Mouse (Mus musculus) neutrophil, adult 5-6 weeks (primary cell): ENCODE measurements around the gene Slfn14. TPM values are rescaled to one million over a fixed set of nuclear protein-coding genes. Genes with fewer than 3 reads are reported as not detected.

Experiments used
- ATAC-seq: fragments of 151-379, 151-347 bp; 2 replicates; pipeline ENCODE4 v1.8.0; 2017; ENCODE audit warnings: mild to moderate bottlenecking, moderate TSS enrichment; ENCODE audit not compliant: insufficient number of reproducible peaks, poor library complexity, low FRiP score, severe bottlenecking; ENCODE audit errors: extremely low read depth
- total RNA-seq: library from RNA; stranded (forward); fragments of 200-1000 nt; gene quantifications from 2 replicates; pipeline ENCODE4 v1.2.3, GENCODE M21; 2017

Slfn14 gene
- total RNA-seq, 1 experiment from 2014 or later, result 0.93 TPM

GRCm38 (mm10) chr11:83225371-83225960 is 61.1 kb downstream of the Slfn14 start:
- no peak for ATAC-seq

Other genes with a start within 250 kb of the Slfn14 start
- 1,322 and 1,334 TPM in 2 replicates for gene Slfn2, start 221.6 kb downstream of the Slfn14 start, total RNA-seq
- 691 and 728 TPM in 2 replicates for gene Slfn1, start 169.9 kb downstream of the Slfn14 start, total RNA-seq
- gene Slfn4, start 111.5 kb downstream of the Slfn14 start, total RNA-seq, result 903 and 944 TPM in 2 replicates
- gene Slfn3, start 95.4 kb downstream of the Slfn14 start, total RNA-seq, result 5.3 and 6.6 TPM in 2 replicates
- gene Ap2b1, start 12.3 kb upstream of the Slfn14 start, total RNA-seq, result 71.2 and 77.4 TPM in 2 replicates
- gene Pex12, start 15.9 kb upstream of the Slfn14 start, total RNA-seq, result 6.5 and 7.6 TPM in 2 replicates
- 0.37 and 1.0 TPM in 2 replicates for gene Rasl10b, start 122.4 kb upstream of the Slfn14 start, total RNA-seq
- gene Gas2l2, start 142.7 kb upstream of the Slfn14 start, total RNA-seq, result not detected in 2 replicates
- gene 1700020L24Rik, start 151.0 kb upstream of the Slfn14 start, total RNA-seq, result 0.93 and 2.6 TPM in 2 replicates
- 0.25 TPM in 1 of 2 replicates, not detected in the other for gene Mmp28, start 176.3 kb upstream of the Slfn14 start, total RNA-seq
- 59.3 and 61.3 TPM in 2 replicates for gene Taf15, start 186.4 kb upstream of the Slfn14 start, total RNA-seq
- gene Heatr9, start 235.4 kb upstream of the Slfn14 start, total RNA-seq, result not detected in 2 replicates
- 14.0 and 15.2 TPM in 2 replicates for gene Ccl5, start 243.8 kb upstream of the Slfn14 start, total RNA-seq